Mouse (Mus musculus): Measurements from ENCODE around the gene Zfp979. TPM values are rescaled to one million over a fixed set of nuclear protein-coding genes. Genes with fewer than 3 reads are reported as not detected.
"Not testable (repeated sequence)": the region's sequence is repeated elsewhere in the genome, so short reads cannot be mapped to it uniquely, and the experiment has no call there.

Gene Zfp979
- 0.97 and 1.1 TPM in 2 replicates for polyA plus RNA-seq (2015; fragmentation: Nextera tagmentation; extraction: Ambion mirVana)

GRCm38 (mm10) chr4:147642413-147642812, at the start of gene Zfp979:
TSS of gene Zfp979 (minus strand) at chr4:147642513.
- WGBS: no CpG with 5 or more reads among the region's 6 CpGs
- ATAC-seq: not testable (repeated sequence)

GRCm38 (mm10) chr4:147655245-147655644, 12.9 kb upstream of the Zfp979 start:
- not testable (repeated sequence) for H3K4me1 ChIP-seq; H3K36me3 ChIP-seq (ENCODE audit: poor library complexity, severe bottlenecking); H3K27me3 ChIP-seq; H3K27ac ChIP-seq; H3K4me2 ChIP-seq; H3K9ac ChIP-seq; H3K4me3 ChIP-seq; ATAC-seq; H3K9me3 ChIP-seq (replicated peaks)
- WGBS: 89% methylated on average over 5 of the region's 5 CpGs

More at GRCm38 (mm10) chr4:147642413-147642812, at the start of gene Zfp979:
- not testable (repeated sequence) for H3K9me3 ChIP-seq (replicated peaks); H3K36me3 ChIP-seq (ENCODE audit: poor library complexity, severe bottlenecking); H3K27me3 ChIP-seq; H3K27ac ChIP-seq; H3K4me3 ChIP-seq; H3K4me2 ChIP-seq; H3K4me1 ChIP-seq; H3K9ac ChIP-seq

- H3K4me2 ChIP-seq; H3K4me3 ChIP-seq; H3K36me3 ChIP-seq (ENCODE audit: poor library complexity, severe bottlenecking); H3K9me3 ChIP-seq (replicated peaks); H3K27ac ChIP-seq; ATAC-seq; H3K4me1 ChIP-seq; H3K27me3 ChIP-seq; H3K9ac ChIP-seq: not testable (repeated sequence)
- WGBS: no CpG with 5 or more reads among the region's 3 CpGs
Measured at GRCm38 (mm10) chr4:147647407-147647806, 5.1 kb upstream of the Zfp979 start.

GRCm38 (mm10) chr4:147641932-147642331, 381 bp downstream of the Zfp979 start:
- H3K27ac ChIP-seq; H3K36me3 ChIP-seq (ENCODE audit: poor library complexity, severe bottlenecking); H3K27me3 ChIP-seq; H3K9me3 ChIP-seq (replicated peaks); H3K4me3 ChIP-seq; H3K9ac ChIP-seq; ATAC-seq; H3K4me2 ChIP-seq; H3K4me1 ChIP-seq: not testable (repeated sequence)
- WGBS: 45% methylated on average over 2 of the region's 3 CpGs

GRCm38 (mm10) chr4:147633818-147634262, 8.5 kb downstream of the Zfp979 start:
- not testable (repeated sequence) for H3K36me3 ChIP-seq (ENCODE audit: poor library complexity, severe bottlenecking); H3K27me3 ChIP-seq; H3K9me3 ChIP-seq (replicated peaks); H3K9ac ChIP-seq; H3K4me1 ChIP-seq; ATAC-seq; H3K4me3 ChIP-seq; H3K4me2 ChIP-seq; H3K27ac ChIP-seq
- WGBS: no CpG with 5 or more reads among the region's 2 CpGs

- not testable (repeated sequence) for H3K27me3 ChIP-seq; H3K36me3 ChIP-seq (ENCODE audit: poor library complexity, severe bottlenecking); H3K4me1 ChIP-seq; H3K27ac ChIP-seq; ATAC-seq; H3K4me2 ChIP-seq; H3K4me3 ChIP-seq; H3K9ac ChIP-seq
- WGBS: 86% methylated on average over 6 of the region's 6 CpGs
- peaks cover 39% of the 10 kb centered on the region for H3K9me3 ChIP-seq (replicated peaks)
Measured at GRCm38 (mm10) chr4:147606511-147606910, 35.8 kb downstream of the Zfp979 start.

GRCm38 (mm10) chr4:147605521-147605920, 36.8 kb downstream of the Zfp979 start:
- 79% methylated on average over 4 of the region's 4 CpGs for WGBS
- Histone ChIP-seq H3K4me3 (no peak overlapping the region), H3K27ac (no peak overlapping the region), H3K9ac (no peak overlapping the region), H3K4me2 (no peak overlapping the region), H3K4me1 (no peaks in the 10 kb centered on the region), H3K36me3 (ENCODE audit: poor library complexity, severe bottlenecking) (no peaks in the 10 kb centered on the region), H3K27me3 (no peaks in the 10 kb centered on the region), H3K9me3 (replicated peaks) (peaks cover 40% of the 10 kb centered on the region)
- no peak for ATAC-seq

- H3K4me3 ChIP-seq: no peak overlapping the region
- no peaks in the 10 kb centered on the region for H3K36me3 ChIP-seq (ENCODE audit: poor library complexity, severe bottlenecking)
- no peaks in the 10 kb centered on the region for H3K27me3 ChIP-seq
- no peak for ATAC-seq
- no peaks in the 10 kb centered on the region for H3K4me1 ChIP-seq
- peaks cover 50% of the 10 kb centered on the region for H3K9me3 ChIP-seq (replicated peaks)
- H3K27ac ChIP-seq: no peak overlapping the region
- H3K4me2 ChIP-seq: no peak overlapping the region
- no peak overlapping the region for H3K9ac ChIP-seq
- WGBS: 77% methylated on average over 4 of the region's 4 CpGs
Measured at GRCm38 (mm10) chr4:147603806-147604205, 38.5 kb downstream of the Zfp979 start.

- Histone ChIP-seq H3K36me3 (ENCODE audit: poor library complexity, severe bottlenecking) (no peaks in the 10 kb centered on the region), H3K4me3 (no peak overlapping the region), H3K4me1 (no peaks in the 10 kb centered on the region), H3K9ac (no peak overlapping the region), H3K27me3 (no peaks in the 10 kb centered on the region), H3K9me3 (replicated peaks) (peaks cover 52% of the 10 kb centered on the region), H3K27ac (no peak overlapping the region), H3K4me2 (no peak overlapping the region)
- WGBS: 43% methylated on average over 1 of the region's 1 CpGs
- no peak for ATAC-seq
Measured at GRCm38 (mm10) chr4:147601881-147602280, 40.4 kb downstream of the Zfp979 start.

- H3K4me2 ChIP-seq: no peak overlapping the region
Measured at GRCm38 (mm10) chr4:147598831-147599230, 43.5 kb downstream of the Zfp979 start.

GRCm38 (mm10) chr4:147597685-147598084, 44.6 kb downstream of the Zfp979 start:
- no peak overlapping the region for H3K9ac ChIP-seq
- H3K9me3 ChIP-seq (replicated peaks): peaks cover 40% of the 10 kb centered on the region
- no peak overlapping the region for H3K27ac ChIP-seq
- H3K27me3 ChIP-seq: no peaks in the 10 kb centered on the region
- 64% methylated on average over 1 of the region's 1 CpGs for WGBS
- no peak overlapping the region for H3K4me3 ChIP-seq
- no peak overlapping the region for H3K4me2 ChIP-seq
- no peaks in the 10 kb centered on the region for H3K4me1 ChIP-seq
- H3K36me3 ChIP-seq (ENCODE audit: poor library complexity, severe bottlenecking): no peaks in the 10 kb centered on the region
- no peak for ATAC-seq

More at GRCm38 (mm10) chr4:147598831-147599230, 43.5 kb downstream of the Zfp979 start:
- Histone ChIP-seq H3K9ac (no peak overlapping the region), H3K4me3 (no peak overlapping the region), H3K4me1 (no peaks in the 10 kb centered on the region), H3K36me3 (ENCODE audit: poor library complexity, severe bottlenecking) (no peaks in the 10 kb centered on the region), H3K27me3 (no peaks in the 10 kb centered on the region), H3K9me3 (replicated peaks) (peaks cover 49% of the 10 kb centered on the region), H3K27ac (no peak overlapping the region)
- WGBS: 67% methylated on average over 2 of the region's 2 CpGs
- no peak for ATAC-seq

- H3K36me3 ChIP-seq (ENCODE audit: poor library complexity, severe bottlenecking); H3K4me3 ChIP-seq; H3K27ac ChIP-seq; H3K9ac ChIP-seq; H3K4me2 ChIP-seq; H3K27me3 ChIP-seq; H3K4me1 ChIP-seq; ATAC-seq: not testable (repeated sequence)
- H3K9me3 ChIP-seq (replicated peaks): peaks cover 25% of the 10 kb centered on the region
- WGBS: 77% methylated on average over 3 of the region's 3 CpGs
Measured at GRCm38 (mm10) chr4:147594630-147595029, 47.7 kb downstream of the Zfp979 start.

All from forebrain, embryonic 13.5 days (tissue).